Mouse (Mus musculus) myocyte (in vitro differentiated cells): ENCODE measurements at regions not wholly inside any gene's neighbourhood (a gene's known extent, or its start where the extent isn't known, plus 50 kb on each side); places are given as distances from the start of the nearest gene placed in this dataset.

Experiments used
- H3K27me3 ChIP-seq: one replicate; pipeline ENCODE4 v1.6.1; 2011; ENCODE audit not compliant: control insufficient read depth, insufficient read depth, insufficient read length
- H3K36me3 ChIP-seq: one replicate; pipeline ENCODE4 v1.6.1; 2011; ENCODE audit not compliant: control insufficient read depth, insufficient read depth
- H3K4me2 ChIP-seq: one replicate; pipeline ENCODE4 v1.6.1; 2011; ENCODE audit warnings: low read depth, control low read depth
- H3K4me3 ChIP-seq: one replicate; pipeline ENCODE4 v1.5.1; 2011; ENCODE audit warnings: mild to moderate bottlenecking, control low read depth, moderate library complexity
- H3K79me2 ChIP-seq: one replicate; pipeline ENCODE4 v1.6.1; 2011; ENCODE audit not compliant: control insufficient read depth, insufficient read depth
- H3ac ChIP-seq: one replicate; pipeline ENCODE4 v1.6.1; 2011; ENCODE audit not compliant: control insufficient read depth, insufficient read length
- CEBPB ChIP-seq: IDR thresholded peaks from 2 replicates; pipeline ENCODE4 v1.6.1; 2011; ENCODE audit warnings: mild to moderate bottlenecking, moderate library complexity; ENCODE audit not compliant: poor library complexity, insufficient read depth, severe bottlenecking
- E2F4 ChIP-seq: IDR thresholded peaks from one replicate; pipeline ENCODE4 v1.6.1; 2011; ENCODE audit warnings: mild to moderate bottlenecking, control low read depth, moderate library complexity; ENCODE audit not compliant: insufficient read depth
- MAX ChIP-seq: IDR thresholded peaks from one replicate; pipeline ENCODE4 v1.6.1; 2011; ENCODE audit warnings: low read depth, mild to moderate bottlenecking, control low read depth
- MYOD1 ChIP-seq, 3 experiments: IDR thresholded peaks; one replicate each; pipeline ENCODE4 v1.6.1; 2011; ENCODE audit warnings: control low read depth in 2 of 3, low read depth in 2 of 3, mild to moderate bottlenecking in 2 of 3, moderate library complexity in 1 of 3; ENCODE audit not compliant: insufficient read length in 2 of 3, control insufficient read depth in 1 of 3
- MYOG ChIP-seq, 3 experiments: IDR thresholded peaks; one replicate each; pipeline ENCODE4 v1.6.1; 2011; ENCODE audit warnings: control low read depth in 2 of 3, low read depth in 2 of 3, mild to moderate bottlenecking in 2 of 3; ENCODE audit not compliant: insufficient read length in 2 of 3, control insufficient read depth in 1 of 3, insufficient read depth in 1 of 3
- POLR2A ChIP-seq: IDR thresholded peaks from one replicate; pipeline ENCODE4 v1.6.1; 2011; ENCODE audit warnings: low read depth, mild to moderate bottlenecking, control low read depth, moderate library complexity; ENCODE audit not compliant: insufficient read length
- POLR2AphosphoS2 ChIP-seq: IDR thresholded peaks from one replicate; pipeline ENCODE4 v1.6.1; 2011; ENCODE audit warnings: low read depth, control low read depth; ENCODE audit not compliant: insufficient read length
- REST ChIP-seq: IDR thresholded peaks from one replicate; pipeline ENCODE4 v1.6.1; 2011; ENCODE audit warnings: mild to moderate bottlenecking, control low read depth, moderate library complexity; ENCODE audit not compliant: insufficient read depth, insufficient read length
- SRF ChIP-seq: IDR thresholded peaks from one replicate; pipeline ENCODE4 v1.6.1; 2011; ENCODE audit warnings: low read depth; ENCODE audit not compliant: control insufficient read depth, insufficient read length
- TCF12 ChIP-seq: IDR thresholded peaks from one replicate; pipeline ENCODE4 v1.6.1; 2011; ENCODE audit warnings: mild to moderate bottlenecking, control low read depth; ENCODE audit not compliant: poor library complexity, insufficient read depth, severe bottlenecking
- TCF3 ChIP-seq: IDR thresholded peaks from one replicate; pipeline ENCODE4 v1.6.1; 2011; ENCODE audit warnings: low read depth, control low read depth; ENCODE audit not compliant: insufficient read length
- USF1 ChIP-seq: IDR thresholded peaks from one replicate; pipeline ENCODE4 v1.6.1; 2011; ENCODE audit warnings: low read depth, mild to moderate bottlenecking, control low read depth, moderate library complexity

DNA sequence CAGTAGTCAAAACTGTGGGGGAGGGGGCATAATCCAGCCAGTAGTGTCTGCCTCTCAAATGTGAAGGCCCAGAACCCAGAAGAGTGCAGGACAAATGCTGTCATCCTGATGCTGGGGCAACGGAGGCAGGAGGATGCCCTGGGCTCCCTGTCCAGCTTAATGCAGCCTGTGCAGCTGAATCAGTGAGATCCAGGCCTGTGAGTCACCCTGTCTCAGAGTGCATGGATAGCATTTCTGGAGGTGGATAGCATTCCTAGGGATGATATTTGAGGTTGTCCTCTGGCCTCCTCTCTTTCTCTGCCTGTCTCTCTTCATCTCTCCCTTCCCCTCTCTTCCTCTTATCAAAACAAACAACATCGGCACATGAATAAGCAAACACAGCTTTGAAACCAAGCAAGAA lies 73.8 kb upstream of the Mvb12b start:
- no peak overlapping the region for H3K4me2 ChIP-seq
- peaks cover 5% of the 10 kb centered on the region for H3K27me3 ChIP-seq
- H3ac ChIP-seq = no peak overlapping the region
- H3K36me3 ChIP-seq = no peaks in the 10 kb centered on the region
- TF ChIP-seq MYOG (IDR thresholded peaks at IDR 0.05; ENCODE audit: control insufficient read depth in 1 of 3, insufficient read depth in 1 of 3, insufficient read length in 2 of 3, low read depth in 2 of 3) (no peak), SRF (no peak), POLR2A (no peak), REST (no peak), E2F4 (no peak), TCF3 (no peak), MYOD1 (IDR thresholded peaks at IDR 0.05; ENCODE audit: control insufficient read depth in 1 of 3, insufficient read length in 2 of 3, low read depth in 2 of 3) (no peak), POLR2AphosphoS2 (no peak), TCF12 (no peak), MAX (no peak), CEBPB (no peak), USF1 (no peak)
- no peaks in the 10 kb centered on the region for H3K79me2 ChIP-seq
- no peak overlapping the region for H3K4me3 ChIP-seq

DNA sequence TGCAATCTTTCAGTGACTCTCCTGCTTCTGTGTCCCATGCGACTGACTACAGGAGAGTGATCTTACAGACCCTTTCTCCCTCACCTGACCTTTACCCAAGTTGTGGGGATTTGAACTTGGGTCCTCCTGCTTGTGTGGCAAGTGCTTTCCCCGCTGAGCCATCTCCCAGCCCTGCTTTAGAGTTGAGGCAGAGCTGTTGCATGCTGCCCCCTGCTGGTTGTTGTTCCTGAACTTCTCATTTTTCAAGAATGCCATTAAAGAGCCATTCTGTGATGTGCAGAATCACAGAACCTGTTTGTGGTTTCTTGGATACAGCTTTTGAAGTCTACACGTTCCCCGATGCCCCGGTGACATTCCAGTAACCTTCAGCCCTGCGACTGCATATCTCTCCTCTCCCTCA lies 70.0 kb upstream of the Mvb12b start:
- H3K79me2 ChIP-seq = no peaks in the 10 kb centered on the region
- no peak overlapping the region for H3K4me3 ChIP-seq
- H3K4me2 ChIP-seq = no peak overlapping the region
- no peaks in the 10 kb centered on the region for H3K36me3 ChIP-seq
- no peak overlapping the region for H3ac ChIP-seq
- TF ChIP-seq E2F4 (no peak), SRF (no peak), TCF3 (no peak), MYOD1 (IDR thresholded peaks at IDR 0.05; ENCODE audit: control insufficient read depth in 1 of 3, insufficient read length in 2 of 3, low read depth in 2 of 3) (no peak), MYOG (IDR thresholded peaks at IDR 0.05; ENCODE audit: control insufficient read depth in 1 of 3, insufficient read depth in 1 of 3, insufficient read length in 2 of 3, low read depth in 2 of 3) (no peak), TCF12 (no peak), USF1 (no peak)
- peaks cover 4% of the 10 kb centered on the region for H3K27me3 ChIP-seq

DNA sequence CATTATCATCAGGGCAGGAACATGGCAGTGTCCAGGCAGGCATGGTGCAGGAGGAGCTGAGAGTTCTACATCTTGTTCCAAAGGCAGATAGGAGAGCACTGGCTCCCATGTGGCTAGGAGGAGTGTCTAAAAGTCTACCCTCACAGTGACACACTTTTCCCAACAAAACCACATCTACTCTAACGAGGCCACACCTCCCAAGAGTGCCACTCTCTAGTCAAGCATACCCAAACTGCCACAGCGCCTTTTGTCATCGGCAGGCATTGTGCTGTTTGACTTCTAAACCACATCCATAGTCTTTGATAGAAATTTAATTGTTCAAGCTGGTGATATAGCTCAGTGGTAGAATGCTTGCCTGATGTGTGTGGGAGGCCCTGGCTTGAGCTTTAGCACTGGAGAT lies 56.6 kb upstream of the Mvb12b start:
- Histone ChIP-seq H3K4me3 (no peak overlapping the region), H3K27me3 (peaks cover 14% of the 10 kb centered on the region), H3K36me3 (no peaks in the 10 kb centered on the region), H3K79me2 (no peaks in the 10 kb centered on the region), H3ac (no peak overlapping the region), H3K4me2 (no peak overlapping the region)
- TF ChIP-seq MYOG (IDR thresholded peaks at IDR 0.05; ENCODE audit: control insufficient read depth in 1 of 3, insufficient read depth in 1 of 3, insufficient read length in 2 of 3, low read depth in 2 of 3) (no peak), POLR2A (no peak), USF1 (no peak), MYOD1 (IDR thresholded peaks at IDR 0.05; ENCODE audit: control insufficient read depth in 1 of 3, insufficient read length in 2 of 3, low read depth in 2 of 3) (no peak), CEBPB (no peak), MAX (no peak), SRF (no peak), TCF12 (no peak), REST (no peak), TCF3 (no peak), POLR2AphosphoS2 (no peak), E2F4 (no peak)

DNA sequence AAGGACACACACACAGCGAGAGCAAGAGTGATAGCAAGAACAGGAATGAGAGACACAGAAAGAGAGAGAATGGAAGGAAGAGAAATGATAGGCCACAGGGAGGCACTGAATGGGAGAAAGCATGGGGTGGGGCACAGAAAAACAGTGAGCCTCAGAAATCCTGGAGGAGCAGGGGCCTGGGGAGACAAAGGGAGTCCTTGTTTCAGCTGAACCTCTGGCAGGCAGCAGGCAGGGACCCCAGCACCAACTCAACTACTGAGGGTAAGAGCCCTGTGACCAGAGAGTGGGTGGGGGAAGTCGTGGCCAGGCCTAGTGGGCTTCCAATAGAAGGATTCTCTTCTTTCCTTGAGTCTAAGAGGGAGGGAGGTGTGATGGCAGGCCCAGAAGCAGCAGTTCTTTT lies 54.3 kb upstream of the Mvb12b start:
- Histone ChIP-seq H3K27me3 (peaks cover 19% of the 10 kb centered on the region), H3K4me2 (no peak overlapping the region), H3K4me3 (no peak overlapping the region), H3ac (no peak overlapping the region), H3K79me2 (no peaks in the 10 kb centered on the region), H3K36me3 (no peaks in the 10 kb centered on the region)
- TF ChIP-seq POLR2A (no peak), TCF3 (no peak), E2F4 (no peak), POLR2AphosphoS2 (no peak), USF1 (no peak), SRF (no peak), MYOG (IDR thresholded peaks at IDR 0.05; ENCODE audit: control insufficient read depth in 1 of 3, insufficient read depth in 1 of 3, insufficient read length in 2 of 3, low read depth in 2 of 3) (no peak), MYOD1 (IDR thresholded peaks at IDR 0.05; ENCODE audit: control insufficient read depth in 1 of 3, insufficient read length in 2 of 3, low read depth in 2 of 3) (no peak), REST (no peak), TCF12 (no peak), MAX (no peak)

DNA sequence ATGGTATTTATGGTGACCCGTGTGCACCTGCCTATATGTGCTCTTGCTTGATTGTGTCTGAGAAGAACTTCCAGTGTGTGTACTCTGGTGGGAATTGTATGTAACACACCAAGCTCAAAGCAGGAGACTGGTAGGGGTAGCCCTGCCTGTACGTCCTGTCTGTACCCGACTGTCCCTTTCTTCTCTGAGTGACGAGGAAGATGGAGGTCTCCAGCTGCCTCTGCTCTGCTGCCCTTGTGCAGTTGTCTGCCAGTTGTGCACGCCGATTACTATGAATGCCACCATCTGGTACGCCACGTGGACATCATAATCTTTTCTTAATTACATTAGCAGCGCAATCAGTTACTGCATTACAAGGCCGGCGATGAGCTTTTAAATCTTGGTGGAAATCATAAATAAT lies 53.6 kb upstream of the Mvb12b start:
- Histone ChIP-seq H3K4me2 (no peak overlapping the region), H3ac (no peak overlapping the region), H3K4me3 (no peak overlapping the region), H3K36me3 (no peaks in the 10 kb centered on the region), H3K27me3 (peaks cover 19% of the 10 kb centered on the region), H3K79me2 (no peaks in the 10 kb centered on the region)
- TF ChIP-seq USF1 (no peak), MYOG (IDR thresholded peaks at IDR 0.05; ENCODE audit: control insufficient read depth in 1 of 3, insufficient read depth in 1 of 3, insufficient read length in 2 of 3, low read depth in 2 of 3) (no peak), POLR2A (no peak), POLR2AphosphoS2 (no peak), TCF12 (no peak), CEBPB (no peak), REST (no peak), MYOD1 (IDR thresholded peaks at IDR 0.05; ENCODE audit: control insufficient read depth in 1 of 3, insufficient read length in 2 of 3, low read depth in 2 of 3) (no peak), E2F4 (no peak), MAX (no peak)
